In genomic region chr10:40882831-40883643, GRCm38 (mm10) we compare ENCODE assay signal across 8 mouse cellular contexts. TPM values are rescaled to one million over a fixed set of nuclear protein-coding genes. Genes with fewer than 3 reads are reported as not detected.
A peak's percentile ranks its signal among the peaks of the same experiment; 100 is the strongest.
DNase-seq lines count a peak whose midpoint lies in the region; ATAC-seq and TF ChIP-seq lines count a peak whose summit lies in the region.

Cdc40 (minus strand) TSS chr10:40883311.
Wasf1 (plus strand) TSS chr10:40883475.

- peak within 1 kb of the TSS; percentile 77 for H3K4me3 ChIP-seq in cortical plate, adult 2 months (ENCODE audit: insufficient read depth, low read length)
- H3K4me3 ChIP-seq in megakaryocyte, embryonic 14.5 days (replicated peaks): peak within 1 kb of the TSS; percentile 98

- TF ChIP-seq POLR2A in cortical plate, adult 2 months (IDR thresholded peaks at IDR 0.05; ENCODE audit: extremely low read depth, insufficient read depth, low read length): peak; percentile 88

- H3K36me3 ChIP-seq in megakaryocyte, embryonic 14.5 days (replicated peaks; ENCODE audit: low read length): peaks cover 21% of the 10 kb centered on the region

- peaks cover 19% of the 10 kb centered on the region for H3K27me3 ChIP-seq in megakaryocyte, embryonic 14.5 days (replicated peaks)

- H3K9me3 ChIP-seq in megakaryocyte, embryonic 14.5 days: no peaks in the 10 kb centered on the region

- H3K27ac ChIP-seq in cortical plate, adult 2 months (ENCODE audit: insufficient read depth, low read length): peak within 1 kb of the TSS; percentile 99

- ATAC-seq in activated CD4-positive, CD25-positive, alpha-beta regulatory T cell, adult 4 months: peak; percentile 98

- peak; percentile 89 to 90 for DNase-seq in gastrocnemius, adult 8-10 months (ENCODE audit: low spot score in 2 of 2)
- peak; percentile 97 for DNase-seq in hindlimb bud, embryonic 11.5 days (ENCODE audit: extremely low spot score, low read depth, low spot score)
- DNase-seq in left cerebral cortex, adult 8-10 months (ENCODE audit: low spot score in 2 of 2): peak; percentile 94 to 99
- peak; percentile 99 for DNase-seq in right cerebral cortex, postnatal 10 days (ENCODE audit: low spot score in 2 of 2)
- peak; percentile 90 for DNase-seq in urinary bladder, postnatal 25 days (ENCODE audit: low spot score)

- no peak for TF ChIP-seq CTCF in cortical plate, adult 2 months (IDR thresholded peaks at IDR 0.05; ENCODE audit: extremely low read depth, insufficient read depth, low read length)

- peaks cover 3% of the 10 kb centered on the region for H3K4me1 ChIP-seq in cortical plate, adult 2 months (ENCODE audit: control insufficient read depth, insufficient read depth, low read length)
- peaks cover 49% of the 10 kb centered on the region for H3K4me1 ChIP-seq in megakaryocyte, embryonic 14.5 days

RNA-seq across cellular contexts. Expression of gene Cdc40, which starts in this region (rescaled TPM):
- polyA plus RNA-seq in activated CD4-positive, CD25-positive, alpha-beta regulatory T cell, adult 4 months (2017; shearing (Covaris generic)): 10 to 100 TPM; 62.1 to 66.4 TPM
- polyA plus RNA-seq in cortical plate, adult 2 months (2012; rRNA removed): 30.0 and 33.5 TPM in 2 replicates
- 1 to 10 TPM; 4.7 to 6.7 (median 5.2) TPM for total RNA-seq in gastrocnemius, adult 8-10 months (2022)
- 10 to 100 TPM; 39.4 to 42.8 (median 40.9) TPM for total RNA-seq in left cerebral cortex, adult 8-10 months (2022)
- polyA plus RNA-seq in megakaryocyte, embryonic 14.5 days (2012; ENCODE audit: insufficient read depth, low replicate concordance): 0.47 and 3.7 TPM in 2 replicates

RNA-seq across cellular contexts. Expression of gene Wasf1, which starts in this region (rescaled TPM):
- under 1 TPM in 1 of 2 experiments, not detected in 1; 0.29 TPM for polyA plus RNA-seq in activated CD4-positive, CD25-positive, alpha-beta regulatory T cell, adult 4 months (2017; shearing (Covaris generic))
- polyA plus RNA-seq in cortical plate, adult 2 months (2012; rRNA removed): 138 and 151 TPM in 2 replicates
- total RNA-seq in gastrocnemius, adult 8-10 months (2022): under 1 TPM; 0.19 to 0.31 (median 0.23) TPM
- 100 to 1,000 TPM; 218 to 240 (median 222) TPM for total RNA-seq in left cerebral cortex, adult 8-10 months (2022)
- polyA plus RNA-seq in megakaryocyte, embryonic 14.5 days (2012; ENCODE audit: insufficient read depth, low replicate concordance): 1.5 TPM in 1 of 2 replicates, not detected in the other

Comparison
In these comparisons a context has a peak if more than half of its experiments do, and no peak if none do; other contexts are left out.
1. Peak in every context shown above with its lines: DNase-seq, ATAC-seq, H3K4me3 ChIP-seq and H3K27ac ChIP-seq.
2. RNA of gene Cdc40 (total RNA-seq): 39.4 to 42.8 TPM in left cerebral cortex, adult 8-10 months; 4.7 to 6.7 TPM in gastrocnemius, adult 8-10 months; every median in the first group is over 4 times any median in the second.
3. RNA of gene Wasf1 (total RNA-seq): 218 to 240 TPM in left cerebral cortex, adult 8-10 months; 0.19 to 0.31 TPM in gastrocnemius, adult 8-10 months; every median in the first group is over 100 times any median in the second.
4. RNA of gene Wasf1 (polyA plus RNA-seq): 138 to 151 TPM in cortical plate, adult 2 months; 1.5 TPM in megakaryocyte, embryonic 14.5 days and 0.29 TPM in activated CD4-positive, CD25-positive, alpha-beta regulatory T cell, adult 4 months; every median in the first group is over 10 times any median in the second.